ENCODE assay signal across 16 mouse cellular contexts in the genomic region with DNA sequence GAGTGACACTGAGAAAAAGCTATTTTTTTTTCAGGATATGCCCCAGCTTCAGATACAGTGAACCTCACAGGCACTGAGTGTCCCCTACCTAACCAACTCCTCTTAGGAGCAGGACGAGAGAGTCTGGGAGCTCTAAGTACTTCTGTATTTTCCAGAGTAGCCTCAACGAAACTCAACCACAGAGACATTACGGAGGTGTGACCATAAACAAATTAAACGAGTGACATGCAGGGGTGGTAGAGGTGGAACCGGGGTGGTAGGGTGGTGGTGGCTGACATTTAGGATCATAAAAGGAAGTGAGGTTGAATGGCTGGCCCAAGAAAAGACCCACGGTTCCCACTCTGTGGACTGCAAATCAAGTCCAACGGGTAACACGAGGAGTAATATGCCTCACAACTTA.
"Had no signal": no experiment of that assay in that cellular context is flagged by ENCODE, and none has a peak within 500 bp of the region (broad histone marks: within the 10 kb centered on the region; RNA-seq: fewer than 3 reads in every experiment).

No protein-coding gene starts in this region.

- H3K36me3 ChIP-seq: liver, embryonic 12.5 days; midbrain, embryonic 13.5 days; neural tube, embryonic 12.5 days had no signal

- H3K27me3 ChIP-seq: kidney, embryonic 15.5 days; limb, embryonic 15.5 days; liver, embryonic 12.5 days; midbrain, embryonic 13.5 days; neural tube, embryonic 12.5 days had no signal

- ATAC-seq: hindbrain, postnatal 0 days; liver, embryonic 12.5 days; midbrain, embryonic 13.5 days had no signal

- DNase-seq: kidney, adult 2 months; kidney, postnatal 14 days; layer of hippocampus, adult 9-11 months; layer of hippocampus, postnatal 36 days; lung, embryonic 14.5 days; lung, postnatal 14 days; retina, postnatal 1 day; right cerebral cortex, postnatal 14 days; thymus, adult 18-20 months; thymus, postnatal 14 days had no signal
